Mouse (Mus musculus) forebrain, embryonic 14.5 days (tissue): Measurements from ENCODE around the gene Ddr2. TPM values are rescaled to one million over a fixed set of nuclear protein-coding genes. Genes with fewer than 3 reads are reported as not detected.

ENCODE experiments used
- ATAC-seq: fragments of 200-750 bp; cut with Nextera tagmentation; 2 replicates; pipeline ENCODE4 v1.8.0; 2017; ENCODE audit warnings: mild to moderate bottlenecking, moderate library complexity
- DNase-seq: peaks from one replicate; pipeline ENCODE4 v3.0.0-alpha.2; 2015; ENCODE audit warnings: low spot score
- H3K27ac ChIP-seq: fragments of 300-500 bp; sonication (generic); 2 replicates; pipeline ENCODE4 v1.5.1; 2014; ENCODE audit warnings: low read depth, mild to moderate bottlenecking, control low read depth, low read length, moderate library complexity
- H3K27me3 ChIP-seq: fragments of 300-500 bp; sonication (generic); replicated peaks from 2 replicates; pipeline ENCODE4 v1.6.1; 2014; ENCODE audit warnings: low read length, control low read depth, mixed read lengths; ENCODE audit not compliant: control insufficient read depth, insufficient read depth
- H3K36me3 ChIP-seq: fragments of 300-500 bp; sonication (generic); 2 replicates; pipeline ENCODE4 v1.6.1; 2014; ENCODE audit warnings: low read length, control low read depth; ENCODE audit not compliant: control insufficient read depth, insufficient read depth
- H3K4me1 ChIP-seq: fragments of 300-500 bp; sonication (generic); 2 replicates; pipeline ENCODE4 v1.6.1; 2014; ENCODE audit warnings: antibody characterized with exemption, low read length, control low read depth; ENCODE audit not compliant: control insufficient read depth, insufficient read depth
- H3K4me2 ChIP-seq: fragments of 300-500 bp; sonication (generic); 2 replicates; pipeline ENCODE4 v1.6.1; 2014; ENCODE audit warnings: mild to moderate bottlenecking, control low read depth, low read length
- H3K4me3 ChIP-seq: fragments of 300-500 bp; sonication (generic); 2 replicates; pipeline ENCODE4 v1.5.1; 2014; ENCODE audit warnings: low read depth, low read length, control low read depth
- H3K9ac ChIP-seq: fragments of 300-500 bp; sonication (generic); 2 replicates; pipeline ENCODE4 v1.6.1; 2014; ENCODE audit warnings: mild to moderate bottlenecking, low read length, control low read depth, moderate library complexity
- H3K9me3 ChIP-seq: fragments of 300-500 bp; sonication (generic); replicated peaks from 2 replicates; pipeline ENCODE4 v1.6.1; 2016; ENCODE audit warnings: low read length, control low read depth, mixed read lengths; ENCODE audit not compliant: control insufficient read depth
- WGBS: fragments of 180-500 bp; shearing (Covaris S2); extraction: QIAGEN DNeasy Blood & Tissue Kit; methylation state at CpG from one replicate; pipeline ENCODE4 v1.1.7; 2014; 5-methylcytosine and 5-hydroxymethylcytosine counted together
- polyA plus RNA-seq: library from polyadenylated mRNA; unstranded; fragments of >200 nt; fragmentation: Nextera tagmentation; extraction: Ambion mirVana; gene quantifications from 2 replicates; pipeline ENCODE4 v1.2.1, GENCODE M21; 2014

The Ddr2 gene
- polyA plus RNA-seq, 1 experiment from 2014 or later = 4.7 TPM

DNA sequence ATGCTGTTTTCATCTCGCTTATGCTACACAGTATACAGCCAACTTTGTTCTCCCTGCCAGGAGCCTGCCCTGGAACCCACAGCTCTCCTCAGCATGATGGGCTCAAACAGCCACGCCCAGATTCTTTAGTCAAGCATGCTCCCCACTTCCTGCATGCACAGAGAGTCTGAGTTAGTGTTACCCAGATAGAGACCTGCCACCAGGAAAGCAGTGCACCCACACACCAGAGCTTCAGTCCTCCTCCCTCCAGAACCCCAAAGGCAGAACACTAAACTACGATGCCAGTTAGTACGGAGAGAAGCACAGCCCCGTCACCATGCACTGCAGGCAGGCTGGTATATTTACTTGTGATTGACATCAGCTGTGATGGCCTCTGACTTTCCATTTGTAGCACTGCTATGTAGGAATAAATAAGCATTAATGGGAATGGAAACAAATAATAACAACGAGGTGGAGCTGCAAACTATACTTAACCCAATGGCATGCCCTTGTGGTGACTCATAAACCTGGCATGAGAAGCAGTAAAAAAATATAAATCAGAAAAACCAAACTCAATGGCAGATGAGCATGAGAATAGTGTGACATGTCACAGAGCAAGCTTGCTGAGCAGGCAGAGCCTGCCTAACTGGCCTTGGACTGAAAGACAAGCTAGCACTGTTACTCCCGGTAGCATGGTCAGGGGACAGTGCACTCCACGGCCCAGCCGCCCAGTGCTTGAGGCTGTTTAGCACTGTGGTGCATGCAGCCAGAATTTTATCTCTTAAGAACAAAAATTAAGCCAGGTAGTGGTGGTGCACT is 37.3 kb upstream of the Ddr2 start:
- no peaks in the 10 kb centered on the region for H3K27me3 ChIP-seq
- no peaks in the 10 kb centered on the region for H3K4me1 ChIP-seq
- WGBS = 90% methylated on average over 9 of the region's 9 CpGs
- no peaks in the 10 kb centered on the region for H3K9me3 ChIP-seq
- H3K9ac ChIP-seq = no peak overlapping the region
- H3K27ac ChIP-seq = no peak overlapping the region
- no peak overlapping the region for H3K4me3 ChIP-seq
- H3K36me3 ChIP-seq = peaks cover 31% of the 10 kb centered on the region
- DNase-seq (no peak), ATAC-seq (no peak)
- no peak overlapping the region for H3K4me2 ChIP-seq

DNA sequence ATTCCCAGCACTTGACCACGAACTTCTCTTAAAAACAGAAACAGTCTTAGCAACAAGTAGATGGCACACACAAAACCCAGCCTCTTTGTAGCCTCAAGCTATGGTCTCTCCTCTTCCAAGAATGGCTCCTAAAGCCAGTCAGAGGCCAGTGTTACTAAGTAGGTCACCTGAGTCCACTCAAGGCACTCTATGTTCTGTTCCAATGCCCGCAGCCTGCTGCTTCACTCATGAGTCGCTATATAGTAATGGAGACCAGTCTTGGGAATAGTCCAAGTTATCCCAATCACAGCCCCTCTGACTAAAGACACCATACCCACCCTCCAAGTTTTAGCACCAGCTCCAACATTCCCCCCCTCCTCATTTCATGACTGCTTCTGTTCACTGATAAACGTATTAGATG is 35.0 kb upstream of the Ddr2 start:
- H3K36me3 ChIP-seq = peaks cover 31% of the 10 kb centered on the region
- ATAC-seq (no peak), DNase-seq (no peak)
- no peak overlapping the region for H3K27ac ChIP-seq
- no peak overlapping the region for H3K9ac ChIP-seq
- WGBS = 90% methylated on average over 4 of the region's 4 CpGs
- H3K4me2 ChIP-seq = no peak overlapping the region
- H3K4me1 ChIP-seq = no peaks in the 10 kb centered on the region
- no peaks in the 10 kb centered on the region for H3K27me3 ChIP-seq
- no peaks in the 10 kb centered on the region for H3K9me3 ChIP-seq
- no peak overlapping the region for H3K4me3 ChIP-seq

DNA sequence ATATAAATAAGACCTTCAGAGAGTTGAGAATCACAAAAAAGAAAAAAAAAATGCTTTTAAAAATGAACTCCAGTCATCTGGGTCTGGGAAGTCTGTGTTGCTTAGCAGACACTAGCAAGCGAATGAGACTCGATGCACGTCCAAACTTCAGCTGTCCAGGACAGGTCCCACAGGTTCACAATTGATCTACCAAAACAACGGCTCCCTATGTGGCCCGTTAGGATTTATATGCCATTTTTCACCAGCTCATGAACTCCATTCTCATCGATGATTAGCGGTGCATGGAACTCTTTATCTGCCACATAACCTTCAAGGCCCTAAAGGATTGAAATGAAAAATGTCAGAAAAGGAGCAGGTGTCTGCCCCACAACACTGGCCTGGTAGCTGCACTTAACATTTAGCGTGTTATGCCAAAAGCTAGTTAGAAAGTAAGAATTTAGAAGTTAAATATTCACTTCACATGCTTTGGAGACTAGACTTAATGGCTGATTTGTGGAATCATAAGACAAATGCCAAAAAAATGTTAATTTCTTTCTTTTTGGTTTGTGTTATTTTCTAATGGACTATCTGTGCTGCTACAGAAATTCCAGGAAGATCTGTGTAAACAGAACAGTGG is 31.8 kb upstream of the Ddr2 start:
- Histone ChIP-seq H3K9me3 (no peaks in the 10 kb centered on the region), H3K27ac (no peak overlapping the region), H3K4me1 (no peaks in the 10 kb centered on the region), H3K9ac (no peak overlapping the region), H3K4me2 (no peak overlapping the region), H3K36me3 (0 out of 2 replicates have a peak, but pooled peaks cover 7% of the 10 kb centered on the region), H3K4me3 (no peak overlapping the region), H3K27me3 (no peaks in the 10 kb centered on the region)
- WGBS = 72% methylated on average over 8 of the region's 8 CpGs
- no peak for DNase-seq
- no peak for ATAC-seq

DNA sequence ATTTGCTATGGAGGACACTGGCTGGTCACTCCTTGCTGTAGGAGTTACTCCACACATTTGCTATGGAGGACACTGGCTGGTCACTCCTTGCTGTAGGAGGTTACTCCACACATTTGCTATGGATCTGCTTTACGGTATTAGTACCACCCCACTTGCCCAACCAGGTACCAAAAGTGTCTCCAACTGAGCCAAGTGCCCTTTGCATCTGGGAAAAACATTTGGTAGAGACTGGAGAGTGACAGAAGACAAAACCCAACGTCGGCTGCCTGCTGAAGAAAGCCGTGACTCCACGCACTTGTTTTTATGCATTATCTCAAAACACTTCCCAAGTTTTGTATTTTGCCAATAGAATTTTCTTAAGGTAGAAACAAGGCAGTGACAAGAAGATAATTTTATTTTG is 31.1 kb upstream of the Ddr2 start:
- Histone ChIP-seq H3K4me1 (no peaks in the 10 kb centered on the region), H3K4me2 (no peak overlapping the region), H3K27ac (no peak overlapping the region), H3K4me3 (no peak overlapping the region), H3K9ac (no peak overlapping the region), H3K9me3 (no peaks in the 10 kb centered on the region), H3K27me3 (no peaks in the 10 kb centered on the region), H3K36me3 (0 out of 2 replicates have a peak, but pooled peaks cover 7% of the 10 kb centered on the region)
- DNase-seq (no peak), ATAC-seq (no peak)
- WGBS = 93% methylated on average over 5 of the region's 5 CpGs

DNA sequence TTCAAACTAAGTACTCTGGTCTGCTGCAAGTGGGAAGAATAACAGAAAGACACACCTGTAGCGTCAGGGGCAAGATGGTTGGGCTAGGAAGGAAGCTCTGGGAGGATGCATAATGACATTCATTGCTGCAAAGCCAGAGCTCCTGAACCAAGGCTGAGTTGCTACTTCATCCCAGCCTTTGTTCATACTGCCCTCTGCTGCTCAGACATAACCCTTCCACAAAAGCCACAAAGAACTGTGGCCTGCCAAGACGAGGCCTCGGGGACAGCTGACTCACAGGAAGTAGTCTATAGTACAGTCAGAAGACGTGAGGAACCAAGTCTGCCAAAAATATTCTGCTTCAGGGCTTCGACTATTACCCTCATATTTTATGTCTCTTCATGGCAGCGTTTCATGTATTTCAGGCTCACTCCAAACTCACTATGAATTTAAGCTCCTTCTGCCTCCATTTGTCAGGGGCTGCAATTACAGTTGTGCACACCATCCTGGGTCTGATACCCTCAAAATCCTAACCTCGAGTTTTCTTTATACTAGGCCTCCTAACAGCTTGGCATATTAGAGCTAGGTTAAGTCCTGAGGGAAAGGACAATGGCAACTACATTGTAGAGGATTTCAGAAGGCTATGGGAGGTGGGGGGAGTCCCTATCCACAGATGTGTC is 25.9 kb upstream of the Ddr2 start:
- H3K4me3 ChIP-seq = no peak overlapping the region
- ATAC-seq = peak; percentile 54

DNA sequence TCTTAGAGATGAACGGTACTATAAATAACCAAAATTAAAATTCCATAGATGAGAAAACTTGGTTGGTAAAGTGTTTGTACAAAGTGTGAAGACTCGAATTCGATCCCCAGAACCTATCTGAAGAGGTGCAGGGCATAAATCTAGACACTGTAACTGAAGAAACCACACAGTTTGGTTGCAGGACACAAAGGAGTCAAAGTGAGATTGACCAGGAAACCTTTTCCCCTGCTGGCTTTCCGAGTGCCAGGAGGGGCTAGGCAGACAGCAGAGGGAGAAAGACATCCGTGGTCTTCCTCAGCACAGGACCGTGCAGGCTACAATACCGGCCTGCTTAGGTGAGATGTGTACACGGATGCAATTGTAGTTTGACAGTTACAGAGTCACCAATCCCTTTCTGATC is 23.7 kb upstream of the Ddr2 start:
- Histone ChIP-seq H3K27me3 (no peaks in the 10 kb centered on the region), H3K4me3 (no peak overlapping the region), H3K9ac (no peak overlapping the region), H3K4me1 (no peaks in the 10 kb centered on the region), H3K36me3 (no peaks in the 10 kb centered on the region), H3K27ac (no peak overlapping the region), H3K9me3 (no peaks in the 10 kb centered on the region), H3K4me2 (no peak overlapping the region)
- ATAC-seq (no peak), DNase-seq (no peak)
- WGBS = 90% methylated on average over 8 of the region's 8 CpGs

More for the DNA sequence above, 25.9 kb upstream of the Ddr2 start:
- DNase-seq = peak; percentile 74
- no peak overlapping the region for H3K27ac ChIP-seq
- H3K27me3 ChIP-seq = no peaks in the 10 kb centered on the region
- 29% methylated on average over 7 of the region's 7 CpGs for WGBS
- no peaks in the 10 kb centered on the region for H3K36me3 ChIP-seq
- H3K9me3 ChIP-seq = no peaks in the 10 kb centered on the region
- no peak overlapping the region for H3K9ac ChIP-seq
- no peak overlapping the region for H3K4me2 ChIP-seq
- no peaks in the 10 kb centered on the region for H3K4me1 ChIP-seq

DNA sequence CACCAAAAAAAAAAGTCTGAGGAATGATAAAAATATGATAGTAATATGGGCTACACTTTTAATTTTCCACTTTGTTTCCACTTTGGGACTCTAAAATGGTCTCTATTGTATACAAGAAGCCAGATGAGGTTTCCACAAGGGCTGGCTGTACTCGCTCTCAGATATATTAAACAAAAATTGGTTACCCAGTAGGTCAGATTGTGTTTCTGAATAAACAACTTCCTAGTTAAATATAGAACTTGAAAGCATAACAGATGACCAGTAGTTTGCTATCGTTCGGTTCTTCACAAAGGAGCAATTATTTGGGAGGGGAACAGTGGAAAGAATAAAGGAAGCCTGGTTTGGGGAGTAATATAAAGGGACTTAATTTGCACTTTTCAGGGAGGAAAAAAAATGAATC is 20.4 kb upstream of the Ddr2 start:
- H3K4me3 ChIP-seq = no peak overlapping the region
- no peaks in the 10 kb centered on the region for H3K27me3 ChIP-seq
- no peaks in the 10 kb centered on the region for H3K4me1 ChIP-seq
- DNase-seq = no peak
- H3K9ac ChIP-seq = no peak overlapping the region
- no peaks in the 10 kb centered on the region for H3K36me3 ChIP-seq
- no peak overlapping the region for H3K4me2 ChIP-seq
- 72% methylated on average over 3 of the region's 3 CpGs for WGBS
- no peaks in the 10 kb centered on the region for H3K9me3 ChIP-seq
- H3K27ac ChIP-seq = no peak overlapping the region
- ATAC-seq = no peak

DNA sequence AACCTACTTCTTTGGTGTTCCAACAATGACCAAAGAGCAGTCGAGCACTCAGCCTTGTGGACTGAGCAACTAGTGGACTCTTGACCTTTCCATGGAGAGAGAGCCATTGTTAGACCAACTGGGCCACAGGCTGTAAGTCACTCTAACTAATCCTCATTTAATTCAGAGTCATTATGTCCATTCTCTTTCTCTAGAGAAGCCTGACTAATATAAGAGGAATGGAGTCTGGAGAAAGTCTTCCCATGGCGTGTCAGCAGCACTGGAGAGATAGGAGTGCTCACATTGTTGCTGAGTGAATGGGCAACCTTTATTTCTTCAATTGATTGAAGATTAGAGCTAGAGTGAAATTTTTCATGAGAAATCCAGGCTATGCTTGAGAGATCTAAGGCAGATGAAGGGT is 14.1 kb upstream of the Ddr2 start:
- H3K4me1 ChIP-seq = no peaks in the 10 kb centered on the region
- 46% methylated on average over 2 of the region's 2 CpGs for WGBS
- no peak overlapping the region for H3K4me2 ChIP-seq
- H3K4me3 ChIP-seq = no peak overlapping the region
- DNase-seq (no peak), ATAC-seq (no peak)
- H3K27me3 ChIP-seq = no peaks in the 10 kb centered on the region
- no peaks in the 10 kb centered on the region for H3K36me3 ChIP-seq
- no peak overlapping the region for H3K27ac ChIP-seq
- no peaks in the 10 kb centered on the region for H3K9me3 ChIP-seq
- no peak overlapping the region for H3K9ac ChIP-seq

DNA sequence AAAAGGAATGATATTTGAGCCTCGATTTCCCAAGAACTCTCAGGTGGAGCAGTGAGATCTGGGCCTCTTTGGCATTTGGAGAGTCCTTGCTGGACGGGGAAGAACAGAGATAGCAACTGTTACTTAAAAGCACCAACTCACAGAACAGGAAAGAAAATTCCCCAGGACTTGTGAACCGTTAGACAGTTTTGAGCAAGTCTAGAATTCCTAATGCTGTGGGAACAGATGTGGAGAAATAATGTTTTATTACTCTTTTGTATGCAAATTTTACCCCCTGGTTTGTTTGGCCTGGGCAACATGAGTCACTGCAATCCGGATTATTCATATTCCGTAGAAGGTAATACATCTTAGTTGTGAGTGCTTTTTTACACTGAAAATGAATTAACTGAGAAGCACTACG is 3.1 kb upstream of the Ddr2 start:
- no peak overlapping the region for H3K27ac ChIP-seq
- H3K9me3 ChIP-seq = no peaks in the 10 kb centered on the region
- H3K4me3 ChIP-seq = no peak overlapping the region
- H3K9ac ChIP-seq = no peak overlapping the region
- no peak overlapping the region for H3K4me2 ChIP-seq
- ATAC-seq = no peak
- DNase-seq = no peak
- no peaks in the 10 kb centered on the region for H3K27me3 ChIP-seq
- 89% methylated on average over 6 of the region's 6 CpGs for WGBS
- no peaks in the 10 kb centered on the region for H3K36me3 ChIP-seq
- no peaks in the 10 kb centered on the region for H3K4me1 ChIP-seq
